Mouse (Mus musculus): ENCODE data around the gene Armc9. TPM values are rescaled to one million over a fixed set of nuclear protein-coding genes. Genes with fewer than 3 reads are reported as not detected.

Gene Armc9
- total RNA-seq, 1 experiment: 12.6 TPM

DNA sequence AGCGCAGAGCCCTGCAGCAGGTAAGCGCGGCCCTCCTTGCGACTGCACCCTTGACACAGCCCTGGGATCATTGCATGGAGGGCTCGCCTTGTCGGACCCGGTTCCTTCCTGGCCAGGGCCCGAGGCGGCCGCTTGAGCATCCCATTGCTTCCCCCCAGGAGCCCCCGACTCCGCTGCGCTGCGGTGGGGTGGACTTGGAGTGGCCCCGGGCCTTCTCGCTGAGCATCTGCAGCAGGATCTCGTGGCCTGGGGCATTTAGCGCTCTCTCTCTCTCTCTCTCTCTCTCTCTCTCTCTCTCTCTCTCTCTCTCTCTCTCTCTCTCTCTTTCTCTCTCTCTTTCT lies 214 bp downstream of the Armc9 start:
- TF ChIP-seq HCFC1 (IDR thresholded peaks at IDR 0.05; ENCODE audit: borderline replicate concordance, insufficient read depth, low read length) (no peak), ZC3H11A (IDR thresholded peaks at IDR 0.05; ENCODE audit: borderline replicate concordance, low read depth, low read length) (no peak), ZNF384 (IDR thresholded peaks at IDR 0.05; ENCODE audit: low read depth, low read length) (no peak)
- H3K27ac ChIP-seq (ENCODE audit: insufficient read depth, low read depth, low read length, poor library complexity, severe bottlenecking): no peak overlapping the region

DNA sequence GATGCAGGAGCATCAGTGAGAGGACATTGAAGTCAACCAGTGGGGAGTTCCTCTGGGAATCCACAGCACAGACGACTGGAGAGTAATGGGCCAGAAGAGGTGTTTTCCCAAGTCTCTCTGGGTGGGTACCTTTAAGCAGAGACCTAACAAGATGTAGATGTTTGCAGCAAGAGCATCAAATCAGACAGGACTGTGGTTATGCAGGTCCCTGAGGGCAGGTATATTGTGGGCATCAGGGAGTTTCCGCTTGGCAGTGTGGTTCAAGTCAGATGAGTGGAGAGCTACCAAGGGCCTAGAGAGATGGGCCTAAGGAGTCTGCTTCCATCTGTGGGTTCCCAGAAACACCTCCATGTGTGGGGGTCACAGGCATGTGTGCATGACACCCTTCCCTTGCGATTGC lies 1.5 kb downstream of the Armc9 start:
- Histone ChIP-seq H3K9ac (ENCODE audit: insufficient read depth, low read depth, low read length, poor library complexity, severe bottlenecking) (no peak overlapping the region), H3K36me3 (ENCODE audit: control insufficient read depth, insufficient read depth, low read length, poor library complexity, severe bottlenecking) (peaks cover 11% of the 10 kb centered on the region), H3K27ac (ENCODE audit: insufficient read depth, low read depth, low read length, poor library complexity, severe bottlenecking) (no peak overlapping the region), H3K9me3 (ENCODE audit: control insufficient read depth, insufficient read depth, low read depth, low read length) (no peaks in the 10 kb centered on the region), H3K4me1 (ENCODE audit: control insufficient read depth in 2 of 2, insufficient read depth in 2 of 2, low read length in 2 of 2, poor library complexity in 1 of 2) (0 out of 4 replicates have a peak, but pooled peaks cover 0 to 2% of the 10 kb centered on the region in 2 experiments), H3K4me3 (ENCODE audit: insufficient read depth in 1 of 2, low read depth in 1 of 2, low read length in 2 of 2, poor library complexity in 1 of 2, severe bottlenecking in 1 of 2) (no peak overlapping the region)
- no peak for DNase-seq (ENCODE audit: low read depth, low spot score)
- TF ChIP-seq ZC3H11A (IDR thresholded peaks at IDR 0.05; ENCODE audit: borderline replicate concordance, low read depth, low read length) (no peak), MAFK (IDR thresholded peaks at IDR 0.05; ENCODE audit: insufficient read depth, low read depth, low read length) (no peak), HCFC1 (IDR thresholded peaks at IDR 0.05; ENCODE audit: borderline replicate concordance, insufficient read depth, low read length) (no peak), ZNF384 (IDR thresholded peaks at IDR 0.05; ENCODE audit: low read depth, low read length) (no peak), CHD2 (IDR thresholded peaks at IDR 0.05; ENCODE audit: low read depth, low read length) (no peak)
- in situ Hi-C loops (cut with MboI; ENCODE audit: low sequenced_read_pairs in 2 of 2, unreplicated experiment in 2 of 2): no loop called here

More for the DNA sequence above, 214 bp downstream of the Armc9 start:
- in situ Hi-C loops (cut with MboI; ENCODE audit: low sequenced_read_pairs in 2 of 2, unreplicated experiment in 2 of 2): no loop called here
- no peak for DNase-seq (ENCODE audit: low read depth, low spot score)
- Histone ChIP-seq H3K4me1 (ENCODE audit: control insufficient read depth in 2 of 2, insufficient read depth in 2 of 2, low read length in 2 of 2, poor library complexity in 1 of 2) (0 out of 4 replicates have a peak, but pooled peaks cover 2 to 3% of the 10 kb centered on the region in 2 experiments), H3K9ac (ENCODE audit: insufficient read depth, low read depth, low read length, poor library complexity, severe bottlenecking) (peak overlapping the region; percentile 85), H3K9me3 (ENCODE audit: control insufficient read depth, insufficient read depth, low read depth, low read length) (no peaks in the 10 kb centered on the region), H3K4me3 (ENCODE audit: insufficient read depth in 1 of 2, low read depth in 1 of 2, low read length in 2 of 2, poor library complexity in 1 of 2, severe bottlenecking in 1 of 2) (peak overlapping the region; percentile 75 to 90), H3K36me3 (ENCODE audit: control insufficient read depth, insufficient read depth, low read length, poor library complexity, severe bottlenecking) (peaks cover 5% of the 10 kb centered on the region; the same call in 1 of the 2 replicates)

DNA sequence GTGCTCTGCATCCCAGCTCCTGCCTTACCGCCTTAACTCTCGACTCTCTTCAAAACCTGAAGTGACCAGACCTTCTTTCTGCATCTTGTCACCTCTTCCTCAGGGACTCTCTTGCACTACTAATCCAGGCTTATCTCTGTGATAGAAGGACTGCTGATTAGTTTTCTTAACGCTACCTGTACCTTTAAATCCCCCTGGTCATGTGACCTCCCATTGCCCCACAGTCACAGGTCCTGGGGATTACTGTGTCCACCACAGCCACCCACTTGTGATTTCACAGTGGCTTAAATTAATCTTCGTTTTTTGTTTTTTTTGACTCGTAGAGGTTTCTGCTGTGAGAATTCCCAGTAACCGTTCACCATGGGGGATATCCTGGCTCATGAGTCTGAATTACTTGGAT lies 2.0 kb downstream of the Armc9 start:
- in situ Hi-C loops (cut with MboI; ENCODE audit: low sequenced_read_pairs in 2 of 2, unreplicated experiment in 2 of 2): no loop called here
- H3K4me1 ChIP-seq (ENCODE audit: control insufficient read depth in 2 of 2, insufficient read depth in 2 of 2, low read length in 2 of 2, poor library complexity in 1 of 2): 0 out of 4 replicates have a peak, but pooled peaks cover 0 to 2% of the 10 kb centered on the region in 2 experiments
- no peak overlapping the region for H3K4me3 ChIP-seq (ENCODE audit: insufficient read depth in 1 of 2, low read depth in 1 of 2, low read length in 2 of 2, poor library complexity in 1 of 2, severe bottlenecking in 1 of 2)
- TF ChIP-seq CHD2 (IDR thresholded peaks at IDR 0.05; ENCODE audit: low read depth, low read length): no peak
- TF ChIP-seq MAFK (IDR thresholded peaks at IDR 0.05; ENCODE audit: insufficient read depth, low read depth, low read length): no peak
- TF ChIP-seq ZC3H11A (IDR thresholded peaks at IDR 0.05; ENCODE audit: borderline replicate concordance, low read depth, low read length): no peak
- TF ChIP-seq HCFC1 (IDR thresholded peaks at IDR 0.05; ENCODE audit: borderline replicate concordance, insufficient read depth, low read length): no peak
- TF ChIP-seq ZNF384 (IDR thresholded peaks at IDR 0.05; ENCODE audit: low read depth, low read length): no peak
- H3K27ac ChIP-seq (ENCODE audit: insufficient read depth, low read depth, low read length, poor library complexity, severe bottlenecking): no peak overlapping the region
- DNase-seq (ENCODE audit: low read depth, low spot score): no peak
- no peaks in the 10 kb centered on the region for H3K9me3 ChIP-seq (ENCODE audit: control insufficient read depth, insufficient read depth, low read depth, low read length)
- H3K36me3 ChIP-seq (ENCODE audit: control insufficient read depth, insufficient read depth, low read length, poor library complexity, severe bottlenecking): peaks cover 11% of the 10 kb centered on the region
- H3K9ac ChIP-seq (ENCODE audit: insufficient read depth, low read depth, low read length, poor library complexity, severe bottlenecking): no peak overlapping the region

DNA sequence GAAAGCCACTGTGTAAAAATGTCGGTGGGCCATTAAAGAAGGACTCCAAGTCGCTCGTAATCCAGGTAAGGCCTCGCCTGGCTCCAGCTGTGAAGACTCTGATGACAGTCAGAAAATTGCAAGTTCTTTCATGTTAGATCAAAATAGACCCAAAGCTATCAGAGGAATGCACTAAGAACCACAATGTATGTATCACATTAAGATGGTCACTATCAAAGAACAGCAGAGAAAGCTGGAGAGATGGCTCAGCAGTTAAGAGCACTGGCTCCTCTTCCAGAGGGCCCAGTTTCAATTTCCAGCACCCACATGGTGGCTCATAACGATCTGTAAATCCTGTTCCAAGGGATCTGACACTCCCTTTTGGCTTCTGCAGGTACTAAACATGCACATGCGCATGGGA lies 5.5 kb downstream of the Armc9 start:
- peaks cover 13% of the 10 kb centered on the region for H3K36me3 ChIP-seq (ENCODE audit: control insufficient read depth, insufficient read depth, low read length, poor library complexity, severe bottlenecking)
- TF ChIP-seq CHD2 (IDR thresholded peaks at IDR 0.05; ENCODE audit: low read depth, low read length): no peak
- in situ Hi-C loops (cut with MboI; ENCODE audit: low sequenced_read_pairs in 2 of 2, unreplicated experiment in 2 of 2): no loop called here

DNA sequence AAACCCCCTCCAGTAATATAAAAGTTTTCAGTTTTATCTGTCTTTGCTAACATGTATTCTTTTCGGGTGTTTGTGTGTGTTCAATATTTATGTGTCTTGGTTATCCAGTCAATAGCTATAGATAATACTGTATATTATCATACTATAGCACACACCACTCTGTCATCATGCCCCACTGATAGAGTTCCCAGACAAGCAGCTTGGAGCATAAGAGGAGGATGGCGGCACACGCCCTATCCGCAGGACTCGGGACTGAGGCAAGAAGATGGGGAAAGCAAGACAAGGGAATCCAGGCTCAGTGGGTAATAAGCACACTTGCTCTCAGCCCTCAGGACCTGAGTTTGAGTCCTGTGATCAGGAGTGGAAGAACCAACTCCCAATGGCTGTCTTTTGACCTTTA lies 5.9 kb downstream of the Armc9 start:
- Histone ChIP-seq H3K4me3 (ENCODE audit: insufficient read depth in 1 of 2, low read depth in 1 of 2, low read length in 2 of 2, poor library complexity in 1 of 2, severe bottlenecking in 1 of 2) (no peak overlapping the region), H3K27ac (ENCODE audit: insufficient read depth, low read depth, low read length, poor library complexity, severe bottlenecking) (no peak overlapping the region), H3K4me1 (ENCODE audit: control insufficient read depth in 2 of 2, insufficient read depth in 2 of 2, low read length in 2 of 2, poor library complexity in 1 of 2) (0 out of 4 replicates have a peak, but pooled peaks cover 0 to under 1% of the 10 kb centered on the region in 2 experiments), H3K9me3 (ENCODE audit: control insufficient read depth, insufficient read depth, low read depth, low read length) (no peaks in the 10 kb centered on the region), H3K9ac (ENCODE audit: insufficient read depth, low read depth, low read length, poor library complexity, severe bottlenecking) (no peak overlapping the region), H3K36me3 (ENCODE audit: control insufficient read depth, insufficient read depth, low read length, poor library complexity, severe bottlenecking) (peaks cover 13% of the 10 kb centered on the region)
- TF ChIP-seq HCFC1 (IDR thresholded peaks at IDR 0.05; ENCODE audit: borderline replicate concordance, insufficient read depth, low read length): no peak
- no peak for TF ChIP-seq MAFK (IDR thresholded peaks at IDR 0.05; ENCODE audit: insufficient read depth, low read depth, low read length)
- TF ChIP-seq ZNF384 (IDR thresholded peaks at IDR 0.05; ENCODE audit: low read depth, low read length): no peak
- TF ChIP-seq ZC3H11A (IDR thresholded peaks at IDR 0.05; ENCODE audit: borderline replicate concordance, low read depth, low read length): no peak
- TF ChIP-seq CHD2 (IDR thresholded peaks at IDR 0.05; ENCODE audit: low read depth, low read length): no peak
- in situ Hi-C loops (cut with MboI; ENCODE audit: low sequenced_read_pairs in 2 of 2, unreplicated experiment in 2 of 2): no loop called here
- DNase-seq (ENCODE audit: low read depth, low spot score): no peak

More for the DNA sequence above, 5.5 kb downstream of the Armc9 start:
- Histone ChIP-seq H3K4me3 (ENCODE audit: insufficient read depth in 1 of 2, low read depth in 1 of 2, low read length in 2 of 2, poor library complexity in 1 of 2, severe bottlenecking in 1 of 2) (no peak overlapping the region), H3K9me3 (ENCODE audit: control insufficient read depth, insufficient read depth, low read depth, low read length) (no peaks in the 10 kb centered on the region), H3K9ac (ENCODE audit: insufficient read depth, low read depth, low read length, poor library complexity, severe bottlenecking) (no peak overlapping the region), H3K27ac (ENCODE audit: insufficient read depth, low read depth, low read length, poor library complexity, severe bottlenecking) (no peak overlapping the region), H3K4me1 (ENCODE audit: control insufficient read depth in 2 of 2, insufficient read depth in 2 of 2, low read length in 2 of 2, poor library complexity in 1 of 2) (0 out of 4 replicates have a peak, but pooled peaks cover 0 to 2% of the 10 kb centered on the region in 2 experiments)
- no peak for DNase-seq (ENCODE audit: low read depth, low spot score)
